Mouse (Mus musculus) naive thymus-derived CD4-positive, alpha-beta T cell, adult 5 months (primary cell): ENCODE data around the gene Mbl1. TPM values are rescaled to one million over a fixed set of nuclear protein-coding genes. Genes with fewer than 3 reads are reported as not detected.

Experiments
- polyA plus RNA-seq: library from polyadenylated mRNA; unstranded; fragments of 100-300 nt; shearing (Covaris generic); gene quantifications from one replicate; pipeline ENCODE4 v1.2.1, GENCODE M21; 2017

Gene Mbl1
- polyA plus RNA-seq: not detected

DNA sequence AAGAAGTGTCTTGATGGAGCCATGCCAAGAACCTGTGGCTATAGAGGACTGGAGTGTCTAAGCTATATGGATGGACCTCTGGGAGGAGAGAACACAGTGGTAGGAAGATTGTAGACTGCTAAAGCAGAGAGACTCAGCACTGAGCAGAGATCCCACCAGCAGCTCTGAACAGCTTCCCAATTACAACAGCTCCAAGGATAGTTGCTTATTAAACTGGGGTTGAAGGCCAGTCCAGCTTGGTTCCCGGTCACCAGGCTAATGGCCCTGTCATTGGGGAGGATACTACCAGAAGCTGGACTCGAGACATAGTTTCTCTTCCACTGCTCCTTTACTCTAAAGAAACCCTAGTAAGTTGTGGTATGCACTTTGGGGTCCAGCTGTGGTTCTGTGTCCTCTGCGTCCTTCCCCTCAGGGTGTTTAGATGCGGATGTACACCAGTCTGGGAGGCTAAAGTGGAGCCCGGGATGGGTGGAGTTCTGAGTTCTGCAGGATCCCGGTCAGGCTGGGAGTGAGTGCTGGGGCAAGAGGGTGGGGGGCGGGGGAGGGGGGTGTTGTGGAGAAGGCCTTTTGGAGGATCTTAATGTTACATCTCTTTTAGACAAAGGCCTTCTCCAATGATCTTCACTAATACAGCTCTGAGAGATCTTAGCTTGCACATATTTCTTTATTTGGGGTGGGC, at the start of gene Mbl1:
Gene Mbl1, plus strand, starts transcription at position 239 of the 679 bp plus-strand sequence.

DNA sequence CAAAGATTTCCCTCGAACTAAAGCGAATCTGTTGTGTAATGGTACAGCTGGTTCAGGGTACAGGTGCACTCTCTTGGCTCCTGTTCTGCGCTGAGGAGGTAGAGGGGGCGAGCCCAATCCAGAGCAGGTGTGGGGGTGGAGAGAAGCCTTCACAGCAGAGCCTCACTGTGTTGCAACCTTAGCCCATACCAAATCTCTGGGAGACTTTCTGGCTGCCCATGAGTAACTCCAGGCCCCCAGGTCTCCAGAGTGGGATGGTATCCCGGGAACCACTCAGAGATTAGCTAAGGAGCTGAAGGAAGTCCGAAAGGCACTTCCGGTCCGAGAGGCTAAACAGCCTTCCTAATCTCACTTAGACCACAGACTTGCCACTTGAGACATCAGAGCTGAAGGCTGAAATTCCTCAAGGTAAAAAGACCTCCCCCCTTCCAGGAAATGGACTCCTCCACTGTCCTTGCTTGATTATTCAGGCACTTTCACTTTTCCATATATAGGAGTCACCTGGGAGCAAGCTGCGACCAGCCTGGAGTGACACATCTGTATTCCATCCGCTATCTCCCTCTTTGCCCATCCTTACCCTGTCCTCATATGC, 46.3 kb upstream of the Mbl1 start, which contains the start of gene Mat1a:
Gene Mat1a, plus strand, starts transcription at position 183 of the 592 bp plus-strand sequence.

DNA sequence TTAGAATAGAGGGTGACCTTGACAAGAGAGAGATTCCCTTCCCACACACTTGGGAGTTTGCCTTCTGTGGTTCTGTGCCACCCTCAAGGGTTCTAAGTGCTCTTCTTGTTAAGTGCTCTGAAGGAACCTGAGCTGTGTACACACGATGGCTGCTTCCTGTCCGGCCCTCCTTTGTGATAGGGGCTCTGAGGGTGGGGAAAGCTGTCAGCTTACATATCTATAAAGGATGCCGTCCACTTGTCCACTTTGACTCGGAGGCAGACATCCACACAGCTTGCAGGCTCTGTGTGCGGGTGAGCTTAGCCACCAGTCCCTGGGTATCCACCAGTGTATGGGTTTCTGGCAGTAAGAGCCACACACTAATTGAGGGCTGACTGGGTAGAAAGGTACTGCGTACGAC, 19.7 kb upstream of the Mbl1 start, which contains the start of gene Sftpa1:
Gene Sftpa1, plus strand, starts transcription at position 243 of the 400 bp plus-strand sequence.

DNA sequence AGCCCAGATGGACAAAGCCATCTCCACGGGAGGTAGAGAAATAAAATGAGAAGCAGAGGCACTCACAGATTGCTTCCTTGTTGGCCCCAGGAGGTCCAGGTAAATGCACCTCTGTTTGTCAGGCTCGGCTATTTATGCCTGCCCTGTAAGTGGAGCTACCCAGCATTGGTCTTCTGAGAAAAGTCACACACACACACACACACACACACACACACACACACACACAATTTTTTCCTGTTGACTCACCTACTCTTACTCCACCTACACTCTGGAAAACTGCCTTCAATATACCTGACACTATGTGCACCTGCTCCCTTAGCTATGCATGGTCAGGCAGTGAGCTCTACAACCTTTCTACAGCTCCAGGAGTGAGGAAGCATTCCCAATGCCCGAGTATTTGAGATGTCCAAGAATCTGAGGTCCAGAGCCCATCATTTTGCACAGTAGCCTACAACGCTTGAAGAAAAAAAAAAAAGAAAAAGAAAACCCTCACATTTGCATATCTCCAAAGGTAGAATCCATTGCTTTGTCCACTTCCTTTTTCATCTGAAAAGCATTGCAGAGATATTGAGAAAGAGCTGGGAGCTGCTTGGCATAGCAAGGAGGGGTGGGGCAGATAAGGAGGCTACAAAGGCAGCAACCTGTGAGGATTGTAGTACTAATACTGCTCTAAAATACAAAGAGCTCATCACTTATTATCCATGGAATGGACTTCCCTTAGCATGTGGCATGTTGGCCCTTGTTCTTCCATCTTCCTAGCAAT, 34.0 kb downstream of the Mbl1 start, which contains the start of gene Sftpd:
Gene Sftpd, minus strand, starts transcription at position 91 of the 763 bp plus-strand sequence.

Other genes starting within 250 kb of the Mbl1 start
- gene Tspan14, start 184.7 kb upstream of the Mbl1 start, polyA plus RNA-seq: 138 TPM
- gene Fam213a, start 137.7 kb upstream of the Mbl1 start, polyA plus RNA-seq: 10.9 TPM
- not detected for gene Dydc2, start 82.2 kb upstream of the Mbl1 start, polyA plus RNA-seq
- gene Dydc1, start 78.5 kb upstream of the Mbl1 start, polyA plus RNA-seq: not detected
- not detected for gene Mat1a, start 46.4 kb upstream of the Mbl1 start, polyA plus RNA-seq
- not detected for gene Sftpa1, start 19.7 kb upstream of the Mbl1 start, polyA plus RNA-seq
- gene Sftpd, start 33.7 kb downstream of the Mbl1 start, polyA plus RNA-seq: not detected
- not detected for gene Gm2832, start 127.3 kb downstream of the Mbl1 start, polyA plus RNA-seq
- not detected for gene Gm5798, start 197.2 kb downstream of the Mbl1 start, polyA plus RNA-seq
- not detected for gene Gm7945, start 234.9 kb downstream of the Mbl1 start, polyA plus RNA-seq